Mouse (Mus musculus): ENCODE measurements around the gene Ano2. TPM values are rescaled to one million over a fixed set of nuclear protein-coding genes. Genes with fewer than 3 reads are reported as not detected.

Ano2 gene
- polyA plus RNA-seq, 1 experiment from 2014 or later: 0.18 TPM

DNA sequence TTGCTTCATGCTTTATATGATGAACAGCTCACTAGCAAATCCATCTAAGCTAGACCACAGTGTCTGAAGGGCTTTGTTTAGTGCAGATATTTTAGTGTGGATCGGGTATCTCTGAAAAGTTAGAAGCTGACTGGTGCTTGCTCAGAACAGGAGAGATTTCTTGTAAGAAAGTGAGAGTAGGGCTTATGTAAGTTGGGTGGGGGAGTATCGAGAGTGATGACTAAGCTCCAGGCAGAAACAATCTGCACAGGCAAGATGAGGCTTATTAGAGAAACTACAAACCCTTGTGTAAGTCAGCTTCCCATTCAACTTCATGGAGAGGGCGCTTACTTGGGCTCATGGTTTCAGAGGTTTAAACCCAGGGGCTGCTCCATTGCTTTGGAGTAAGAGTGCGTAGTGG lies 181.3 kb downstream of the Ano2 start:
- 92% methylated on average over 4 of the region's 4 CpGs for WGBS
- Histone ChIP-seq H3K9me3 (no peaks in the 10 kb centered on the region), H3K4me2 (no peak overlapping the region), H3K9ac (no peak overlapping the region), H3K4me1 (no peaks in the 10 kb centered on the region), H3K27me3 (0 out of 2 replicates have a peak, but pooled peaks cover 3% of the 10 kb centered on the region), H3K4me3 (replicated peaks) (no peak overlapping the region), H3K36me3 (replicated peaks) (no peaks in the 10 kb centered on the region), H3K27ac (no peak overlapping the region)
- no peak for ATAC-seq (ENCODE audit: low FRiP score)

DNA sequence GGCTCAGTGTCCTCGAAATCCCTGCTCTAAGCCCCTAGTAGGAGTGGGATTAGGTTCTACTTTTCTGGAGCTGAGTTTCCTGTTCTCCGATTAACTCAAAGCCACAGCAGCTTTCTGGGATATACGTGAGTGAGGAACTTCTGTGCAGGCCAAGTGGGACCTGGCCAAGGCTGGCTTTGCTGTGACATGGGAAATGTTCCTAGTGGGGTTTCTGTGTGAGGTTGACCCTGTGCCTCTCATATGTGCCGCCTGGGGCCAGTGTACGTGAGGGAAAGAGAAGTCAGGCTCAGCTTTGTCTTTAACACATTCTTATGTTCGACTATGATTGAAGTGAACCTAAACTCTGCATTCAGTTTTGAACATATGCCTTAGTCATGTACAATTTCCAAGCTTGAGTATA lies 184.5 kb downstream of the Ano2 start:
- Histone ChIP-seq H3K9me3 (no peaks in the 10 kb centered on the region), H3K4me2 (no peak overlapping the region), H3K4me3 (replicated peaks) (no peak overlapping the region), H3K36me3 (replicated peaks) (no peaks in the 10 kb centered on the region), H3K27me3 (0 out of 2 replicates have a peak, but pooled peaks cover 3% of the 10 kb centered on the region), H3K4me1 (no peaks in the 10 kb centered on the region), H3K27ac (no peak overlapping the region), H3K9ac (no peak overlapping the region)
- 89% methylated on average over 6 of the region's 6 CpGs for WGBS
- ATAC-seq (ENCODE audit: low FRiP score): no peak

DNA sequence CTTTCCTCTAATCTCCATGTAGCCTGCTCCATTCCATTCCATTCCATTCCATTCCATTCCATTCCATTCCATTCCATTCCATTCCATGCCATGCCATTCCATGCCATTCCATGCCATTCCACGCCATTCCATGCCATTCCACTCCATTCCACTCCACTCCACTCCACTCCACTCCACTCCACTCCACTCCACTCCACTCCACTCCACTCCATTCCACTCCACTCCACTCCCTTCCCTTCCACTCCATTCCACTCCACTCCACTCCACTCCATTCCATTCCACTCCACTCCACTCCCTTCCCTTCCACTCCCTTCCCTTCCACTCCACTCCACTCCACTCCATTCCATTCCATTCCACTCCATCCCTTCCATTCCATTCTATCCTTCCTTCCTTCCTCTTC lies 186.7 kb downstream of the Ano2 start:
- no peaks in the 10 kb centered on the region for H3K4me1 ChIP-seq
- WGBS: 59% methylated on average over 1 of the region's 1 CpGs
- no peak overlapping the region for H3K9ac ChIP-seq
- no peak overlapping the region for H3K27ac ChIP-seq
- no peaks in the 10 kb centered on the region for H3K36me3 ChIP-seq (replicated peaks)
- no peaks in the 10 kb centered on the region for H3K9me3 ChIP-seq
- H3K4me3 ChIP-seq (replicated peaks): no peak overlapping the region
- no peak for ATAC-seq (ENCODE audit: low FRiP score)
- no peak overlapping the region for H3K4me2 ChIP-seq
- H3K27me3 ChIP-seq: no peaks in the 10 kb centered on the region

DNA sequence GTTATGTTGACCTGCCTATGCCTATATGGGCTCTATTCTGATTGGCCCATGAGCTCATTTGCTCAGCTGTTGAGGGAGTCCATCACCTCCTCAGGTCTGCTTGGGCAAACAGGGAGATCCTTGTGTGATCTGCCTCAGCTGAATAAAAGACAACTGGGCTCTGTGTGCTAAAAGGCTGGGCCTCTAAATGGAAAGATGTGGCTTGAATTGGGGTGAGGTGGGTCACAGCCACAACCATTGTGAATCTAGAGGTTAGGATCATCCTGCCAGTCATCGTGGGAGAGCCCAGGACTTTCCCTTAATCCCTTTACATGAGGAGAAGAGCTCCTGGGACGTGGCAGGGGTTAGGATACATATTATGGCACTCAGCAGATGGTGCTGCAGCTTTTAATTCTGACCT lies 188.5 kb downstream of the Ano2 start:
- ATAC-seq (ENCODE audit: low FRiP score): no peak
- 60% methylated on average over 2 of the region's 2 CpGs for WGBS

DNA sequence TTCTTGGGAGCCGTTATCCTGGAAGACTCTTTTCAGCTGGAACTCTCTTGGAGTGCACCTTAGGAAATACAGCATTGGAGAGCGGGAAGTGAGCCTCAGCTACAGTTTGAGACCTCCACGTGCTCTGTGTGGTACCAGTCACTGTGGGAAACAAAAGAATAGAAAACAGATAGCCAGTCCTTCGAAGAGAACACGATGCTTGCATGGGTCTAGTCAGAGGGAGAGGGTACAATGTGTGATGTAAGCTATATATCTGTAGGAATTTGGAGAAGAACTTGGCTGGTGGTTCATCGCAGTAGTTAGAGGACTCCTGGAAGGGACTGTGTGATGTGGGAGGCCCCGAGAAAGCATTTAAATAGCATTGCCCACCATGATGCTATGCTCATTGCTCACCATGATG lies 189.1 kb downstream of the Ano2 start:
- Histone ChIP-seq H3K9me3 (no peaks in the 10 kb centered on the region), H3K4me1 (no peaks in the 10 kb centered on the region), H3K4me2 (no peak overlapping the region), H3K27ac (no peak overlapping the region), H3K9ac (no peak overlapping the region), H3K36me3 (replicated peaks) (no peaks in the 10 kb centered on the region), H3K4me3 (replicated peaks) (no peak overlapping the region), H3K27me3 (no peaks in the 10 kb centered on the region)
- no peak for ATAC-seq (ENCODE audit: low FRiP score)
- WGBS: 91% methylated on average over 7 of the region's 7 CpGs

More for the DNA sequence above, 188.5 kb downstream of the Ano2 start:
- Histone ChIP-seq H3K27me3 (no peaks in the 10 kb centered on the region), H3K9ac (no peak overlapping the region), H3K27ac (no peak overlapping the region), H3K9me3 (no peaks in the 10 kb centered on the region), H3K4me1 (no peaks in the 10 kb centered on the region), H3K36me3 (replicated peaks) (no peaks in the 10 kb centered on the region), H3K4me3 (replicated peaks) (no peak overlapping the region), H3K4me2 (no peak overlapping the region)

DNA sequence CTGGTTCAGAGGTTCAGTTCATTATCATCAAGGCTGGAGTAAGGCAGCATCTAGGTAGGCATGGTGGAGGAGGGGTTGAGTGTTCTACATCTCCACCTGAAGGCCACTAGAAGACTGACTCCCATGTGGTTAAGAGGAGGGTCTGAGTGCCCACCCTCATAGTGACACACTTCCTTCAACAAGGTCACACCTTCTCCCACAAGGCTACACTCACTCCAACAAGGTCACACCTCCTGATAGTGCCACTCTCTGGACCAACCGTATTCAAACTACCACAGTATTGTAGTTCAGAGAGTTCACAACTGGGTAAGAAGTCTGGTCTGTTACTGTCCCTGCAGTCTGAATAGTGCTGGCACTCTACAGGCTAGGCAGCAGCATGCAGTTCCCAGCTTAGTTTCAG lies 198.4 kb downstream of the Ano2 start:
- no peaks in the 10 kb centered on the region for H3K9me3 ChIP-seq
- no peak overlapping the region for H3K4me2 ChIP-seq
- H3K4me3 ChIP-seq (replicated peaks): no peak overlapping the region
- H3K27ac ChIP-seq: no peak overlapping the region
- no peak overlapping the region for H3K9ac ChIP-seq
- H3K27me3 ChIP-seq: no peaks in the 10 kb centered on the region
- H3K36me3 ChIP-seq (replicated peaks): no peaks in the 10 kb centered on the region
- no peak for ATAC-seq (ENCODE audit: low FRiP score)
- 92% methylated on average over 1 of the region's 1 CpGs for WGBS
- H3K4me1 ChIP-seq: no peaks in the 10 kb centered on the region

DNA sequence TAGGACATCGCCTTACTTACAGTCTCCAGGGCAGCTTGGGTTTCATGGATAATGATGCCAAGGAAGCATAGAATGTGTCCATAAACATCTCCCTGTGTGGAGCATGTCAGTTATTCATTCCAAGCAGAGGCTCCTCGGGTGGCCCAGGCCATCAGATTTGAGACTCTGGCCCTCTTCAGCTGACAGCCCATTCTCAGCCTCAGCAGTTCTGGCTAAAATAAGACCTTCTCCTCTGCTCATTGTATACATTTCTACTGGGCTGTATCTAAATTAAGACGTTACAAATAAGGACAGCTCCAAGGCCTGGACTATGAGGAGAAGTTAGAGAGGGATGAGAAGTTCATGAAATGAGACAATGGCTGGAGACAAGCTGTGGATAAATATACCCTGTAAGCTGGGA lies 204.1 kb downstream of the Ano2 start:
- Histone ChIP-seq H3K27ac (no peak overlapping the region), H3K9me3 (no peaks in the 10 kb centered on the region), H3K4me3 (replicated peaks) (no peak overlapping the region), H3K27me3 (no peaks in the 10 kb centered on the region), H3K4me2 (no peak overlapping the region), H3K9ac (no peak overlapping the region), H3K36me3 (replicated peaks) (no peaks in the 10 kb centered on the region), H3K4me1 (no peaks in the 10 kb centered on the region)
- ATAC-seq (ENCODE audit: low FRiP score): no peak
- 82% methylated on average over 3 of the region's 3 CpGs for WGBS

DNA sequence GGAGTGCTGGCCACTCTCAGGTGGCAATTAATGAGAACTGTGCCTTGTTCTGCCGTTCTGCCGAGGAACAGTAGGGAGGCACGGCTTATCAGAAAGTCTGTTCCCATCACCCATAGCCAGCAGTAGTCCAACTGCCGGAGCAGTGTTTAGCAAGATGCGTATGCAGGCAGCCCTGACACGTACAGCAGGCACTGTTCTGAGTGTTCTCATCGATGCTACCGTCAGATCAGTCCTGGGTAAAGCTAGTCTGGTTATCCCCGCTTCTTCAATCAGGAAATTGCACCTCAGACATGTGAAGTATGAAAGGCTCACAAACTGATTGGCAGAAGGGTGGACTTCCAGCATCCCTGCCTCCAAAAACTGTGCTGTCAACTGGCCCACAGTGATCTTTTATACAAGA lies 224.2 kb downstream of the Ano2 start:
- Histone ChIP-seq H3K27me3 (no peaks in the 10 kb centered on the region), H3K4me1 (no peaks in the 10 kb centered on the region), H3K4me3 (replicated peaks) (no peak overlapping the region), H3K4me2 (no peak overlapping the region), H3K36me3 (replicated peaks) (no peaks in the 10 kb centered on the region), H3K9me3 (no peaks in the 10 kb centered on the region), H3K27ac (no peak overlapping the region), H3K9ac (no peak overlapping the region)
- 82% methylated on average over 9 of the region's 9 CpGs for WGBS
- ATAC-seq (ENCODE audit: low FRiP score): no peak

DNA sequence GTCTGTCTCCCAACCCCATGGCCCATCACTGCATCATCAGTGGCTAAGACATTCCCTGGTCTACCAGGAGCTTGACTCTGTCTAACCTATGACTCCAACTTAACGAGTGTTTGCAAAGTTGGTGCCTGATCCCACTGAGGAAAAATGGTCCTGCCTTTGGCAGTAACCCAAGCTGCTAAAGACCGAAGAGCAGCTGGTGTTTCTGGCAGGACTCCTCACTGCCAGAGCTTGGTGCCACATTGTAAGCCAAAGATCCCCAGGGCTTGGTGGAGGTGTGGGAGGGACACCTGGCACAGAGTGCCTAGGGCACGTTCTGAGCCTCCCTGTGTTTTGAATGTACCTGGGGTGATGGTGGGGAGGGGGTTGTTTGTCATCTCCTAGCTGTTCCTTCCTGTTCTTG lies 232.5 kb downstream of the Ano2 start:
- no peaks in the 10 kb centered on the region for H3K9me3 ChIP-seq

DNA sequence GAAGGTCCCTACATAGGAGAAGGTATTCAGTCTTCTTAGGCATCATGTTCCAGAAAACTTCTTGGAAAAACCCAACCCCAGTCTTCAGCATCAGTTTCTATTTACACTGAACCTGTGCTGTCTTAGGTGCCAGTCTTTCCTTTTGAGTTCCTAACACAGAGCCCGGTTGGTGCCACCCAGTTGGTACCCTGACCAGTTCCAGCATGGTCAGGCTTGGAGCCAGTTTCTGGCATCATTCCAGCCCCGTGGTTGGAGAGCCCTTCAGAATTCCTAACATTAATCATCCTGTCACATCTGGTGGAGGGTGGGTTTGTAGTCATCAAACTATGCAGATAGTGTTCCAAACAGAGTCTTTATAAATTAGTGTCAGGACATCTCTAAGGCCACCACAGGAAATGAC lies 234.8 kb downstream of the Ano2 start:
- WGBS: 80% methylated on average over 2 of the region's 2 CpGs
- no peaks in the 10 kb centered on the region for H3K4me1 ChIP-seq
- no peak overlapping the region for H3K9ac ChIP-seq
- no peak overlapping the region for H3K4me2 ChIP-seq
- ATAC-seq (ENCODE audit: low FRiP score): no peak
- no peaks in the 10 kb centered on the region for H3K27me3 ChIP-seq
- H3K27ac ChIP-seq: no peak overlapping the region
- no peaks in the 10 kb centered on the region for H3K36me3 ChIP-seq (replicated peaks)
- no peak overlapping the region for H3K4me3 ChIP-seq (replicated peaks)
- H3K9me3 ChIP-seq: no peaks in the 10 kb centered on the region

More for the DNA sequence above, 232.5 kb downstream of the Ano2 start:
- Histone ChIP-seq H3K27ac (no peak overlapping the region), H3K4me2 (no peak overlapping the region), H3K36me3 (replicated peaks) (no peaks in the 10 kb centered on the region), H3K27me3 (no peaks in the 10 kb centered on the region), H3K4me3 (replicated peaks) (no peak overlapping the region), H3K4me1 (no peaks in the 10 kb centered on the region), H3K9ac (no peak overlapping the region)
- 83% methylated on average over 3 of the region's 3 CpGs for WGBS
- ATAC-seq (ENCODE audit: low FRiP score): no peak

DNA sequence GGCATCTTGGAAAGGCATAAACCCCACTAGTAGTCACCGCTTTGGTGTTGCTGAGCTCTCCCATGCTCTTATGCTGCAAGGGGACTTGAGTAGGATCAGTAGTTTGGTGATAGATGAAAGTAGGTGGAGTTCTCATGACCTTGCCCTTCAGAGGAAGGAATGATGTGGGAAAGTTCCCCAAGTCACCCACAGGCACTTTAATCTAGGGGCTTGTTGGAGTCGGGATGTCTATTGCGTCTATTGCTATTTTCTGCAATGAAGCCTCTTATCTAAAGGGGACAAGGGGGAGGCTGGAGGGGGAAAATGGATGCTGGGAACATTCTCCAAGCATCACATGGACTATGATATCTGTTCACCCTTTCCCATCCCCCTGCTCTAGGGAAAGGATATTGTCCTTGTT lies 235.6 kb downstream of the Ano2 start:
- no peaks in the 10 kb centered on the region for H3K36me3 ChIP-seq (replicated peaks)
- no peak overlapping the region for H3K9ac ChIP-seq
- no peaks in the 10 kb centered on the region for H3K4me1 ChIP-seq
- no peak overlapping the region for H3K27ac ChIP-seq
- no peaks in the 10 kb centered on the region for H3K9me3 ChIP-seq
- H3K4me2 ChIP-seq: no peak overlapping the region
- no peak for ATAC-seq (ENCODE audit: low FRiP score)
- H3K27me3 ChIP-seq: no peaks in the 10 kb centered on the region
- no peak overlapping the region for H3K4me3 ChIP-seq (replicated peaks)
- 99% methylated on average over 3 of the region's 3 CpGs for WGBS

DNA sequence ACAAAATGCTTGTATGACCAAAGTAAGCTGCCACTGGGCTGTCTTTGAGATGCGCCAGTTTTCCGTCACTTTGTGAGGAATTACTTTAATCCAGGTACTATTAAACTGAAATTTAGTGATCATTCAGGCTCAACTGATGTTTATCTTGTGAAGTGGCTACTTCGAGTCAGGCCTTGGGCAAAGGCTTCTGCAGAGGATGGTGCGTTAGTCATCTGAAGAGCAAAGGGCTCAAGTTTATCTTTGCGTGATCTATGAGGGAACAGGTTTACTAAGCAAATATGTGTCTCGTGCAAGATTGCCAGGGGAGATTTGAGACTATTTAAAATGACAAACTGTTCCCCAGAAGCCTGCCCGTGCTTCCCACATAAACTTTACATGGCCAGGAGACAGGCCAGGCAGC lies 241.7 kb downstream of the Ano2 start:
- H3K9me3 ChIP-seq: no peaks in the 10 kb centered on the region

DNA sequence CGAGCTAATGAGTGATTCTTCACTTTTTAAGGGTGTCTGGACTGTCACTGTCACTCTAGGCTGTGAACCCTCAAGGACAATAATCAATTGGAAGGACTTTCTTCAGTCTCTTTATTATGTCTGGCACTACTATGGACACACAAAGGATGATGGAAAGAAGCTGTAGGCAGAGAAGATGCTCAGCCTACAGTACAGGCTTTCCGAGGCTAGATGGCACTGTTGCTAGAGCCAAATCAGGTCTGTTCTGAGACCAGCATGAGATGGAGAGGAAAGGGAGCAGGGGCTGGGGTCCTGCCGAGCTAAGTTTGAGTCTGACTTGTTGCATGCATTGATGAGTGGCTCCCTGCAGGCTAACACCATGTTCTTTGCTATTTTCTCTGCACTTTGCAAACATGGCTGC lies 264.7 kb downstream of the Ano2 start:
- Histone ChIP-seq H3K27ac (no peak overlapping the region), H3K9me3 (no peaks in the 10 kb centered on the region), H3K4me3 (replicated peaks) (no peak overlapping the region), H3K9ac (no peak overlapping the region), H3K27me3 (no peaks in the 10 kb centered on the region), H3K4me2 (no peak overlapping the region), H3K36me3 (replicated peaks) (no peaks in the 10 kb centered on the region), H3K4me1 (no peaks in the 10 kb centered on the region)
- 0 out of 2 replicates have a peak, but pooled peaks have one; percentile 39 for ATAC-seq (ENCODE audit: low FRiP score)
- 21% methylated on average over 3 of the region's 3 CpGs for WGBS

More for the DNA sequence above, 241.7 kb downstream of the Ano2 start:
- Histone ChIP-seq H3K4me2 (no peak overlapping the region), H3K36me3 (replicated peaks) (no peaks in the 10 kb centered on the region), H3K9ac (no peak overlapping the region), H3K4me3 (replicated peaks) (no peak overlapping the region), H3K27ac (no peak overlapping the region), H3K27me3 (no peaks in the 10 kb centered on the region), H3K4me1 (no peaks in the 10 kb centered on the region)
- ATAC-seq (ENCODE audit: low FRiP score): no peak
- WGBS: 89% methylated on average over 7 of the region's 7 CpGs

DNA sequence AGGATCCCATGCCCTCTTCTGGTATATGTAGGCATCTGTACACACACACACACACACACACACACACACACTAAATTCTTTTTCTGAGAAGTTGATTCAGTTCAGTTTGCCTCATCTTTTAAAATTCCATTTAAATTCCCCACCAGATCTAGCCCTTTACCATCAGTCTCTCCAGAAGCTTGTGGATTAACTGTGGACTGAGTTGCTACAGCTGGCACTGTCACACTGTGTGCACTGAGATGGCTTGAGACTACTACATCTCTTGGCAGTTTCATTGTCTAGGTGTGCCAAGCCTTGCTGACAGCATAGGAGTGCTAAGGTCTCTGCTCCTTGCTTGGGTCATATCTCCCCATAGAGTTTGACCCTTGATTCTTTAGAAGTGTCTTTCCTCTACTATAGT lies 283.3 kb downstream of the Ano2 start:
- Histone ChIP-seq H3K4me3 (replicated peaks) (no peak overlapping the region), H3K9me3 (no peaks in the 10 kb centered on the region), H3K36me3 (replicated peaks) (no peaks in the 10 kb centered on the region), H3K4me2 (no peak overlapping the region), H3K9ac (no peak overlapping the region), H3K27ac (no peak overlapping the region), H3K27me3 (no peaks in the 10 kb centered on the region), H3K4me1 (no peaks in the 10 kb centered on the region)
- no peak for ATAC-seq (ENCODE audit: low FRiP score)
